Mouse (Mus musculus) hindbrain, postnatal 0 days (tissue): ENCODE measurements around the gene Unc13c. TPM values are rescaled to one million over a fixed set of nuclear protein-coding genes. Genes with fewer than 3 reads are reported as not detected.
A peak's percentile ranks its signal among the peaks of the same experiment; 100 is the strongest.

Experiments used
- ATAC-seq: fragments of 200-750 bp; cut with Nextera tagmentation; 2 replicates; pipeline ENCODE4 v1.8.0; 2017; ENCODE audit warnings: mild to moderate bottlenecking, moderate TSS enrichment, moderate library complexity
- DNase-seq: peaks from one replicate; pipeline ENCODE4 v3.0.0-alpha.2; 2015; ENCODE audit warnings: low spot score
- H3K27ac ChIP-seq: fragments of 300-500 bp; sonication (generic); 2 replicates; pipeline ENCODE4 v1.5.1; 2014; ENCODE audit warnings: mild to moderate bottlenecking
- H3K27me3 ChIP-seq: fragments of 300-500 bp; sonication (generic); 2 replicates; pipeline ENCODE4 v1.6.1; 2014; ENCODE audit warnings: low read length, mixed read lengths; ENCODE audit not compliant: insufficient read depth
- H3K36me3 ChIP-seq: fragments of 300-500 bp; sonication (generic); 2 replicates; pipeline ENCODE4 v1.6.1; 2014; ENCODE audit warnings: low read length, mixed read lengths; ENCODE audit not compliant: insufficient read depth
- H3K4me1 ChIP-seq: fragments of 300-500 bp; sonication (generic); 2 replicates; pipeline ENCODE4 v1.6.1; 2014; ENCODE audit warnings: antibody characterized with exemption, low read length, mixed read lengths; ENCODE audit not compliant: insufficient read depth
- H3K4me2 ChIP-seq: fragments of 300-500 bp; sonication (generic); 2 replicates; pipeline ENCODE4 v1.6.1; 2014; ENCODE audit warnings: low read depth, mild to moderate bottlenecking, low read length, moderate library complexity, mixed read lengths
- H3K4me3 ChIP-seq: fragments of 300-500 bp; sonication (generic); 2 replicates; pipeline ENCODE4 v1.5.1; 2014; ENCODE audit warnings: low read length
- H3K9ac ChIP-seq: fragments of 300-500 bp; sonication (generic); replicated peaks from 2 replicates; pipeline ENCODE4 v1.6.1; 2014; ENCODE audit warnings: mild to moderate bottlenecking, low read length, moderate library complexity, mixed read lengths
- H3K9me3 ChIP-seq: fragments of 300-500 bp; sonication (generic); 2 replicates; pipeline ENCODE4 v1.6.1; 2016; ENCODE audit warnings: low read length, mixed read lengths
- CTCF ChIP-seq: IDR thresholded peaks from 2 replicates; pipeline ENCODE4 v1.5.1; 2016; ENCODE audit warnings: antibody characterized with exemption, control low read depth, low read depth
- WGBS: fragments of 180-500 bp; shearing (Covaris S2); extraction: QIAGEN DNeasy Blood & Tissue Kit; methylation state at CpG from one replicate; pipeline ENCODE4 v1.1.7; 2014; 5-methylcytosine and 5-hydroxymethylcytosine counted together
- polyA plus RNA-seq: library from polyadenylated mRNA; unstranded; fragments of >200 nt; fragmentation: Nextera tagmentation; extraction: Ambion mirVana; gene quantifications from 2 replicates; pipeline ENCODE4 v1.2.1, GENCODE M21; 2015
- total RNA-seq: library from RNA; depleted of rRNA; stranded (reverse); fragments of >200 nt; gene quantifications from 2 replicates; pipeline ENCODE4 v1.2.3, GENCODE M21; 2014; rRNA removed

Gene Unc13c
- total and polyA plus RNA-seq, 2 experiments from 2014 or later: 7.1 to 16.3 TPM

- no peaks in the 10 kb centered on the region for H3K36me3 ChIP-seq
- no peak overlapping the region for H3K27ac ChIP-seq
- DNase-seq (peak; percentile 44), ATAC-seq (no peak)
- H3K4me3 ChIP-seq: no peak overlapping the region
- no peaks in the 10 kb centered on the region for H3K27me3 ChIP-seq
- no peaks in the 10 kb centered on the region for H3K9me3 ChIP-seq
- TF ChIP-seq CTCF: peak; percentile 73
- no peak overlapping the region for H3K9ac ChIP-seq
- WGBS: 61% methylated on average over 2 of the region's 2 CpGs
- H3K4me2 ChIP-seq: no peak overlapping the region
- H3K4me1 ChIP-seq: no peaks in the 10 kb centered on the region
Observed at GRCm38 (mm10) chr9:73557805-73558204, 411.0 kb downstream of the Unc13c start.

DNA sequence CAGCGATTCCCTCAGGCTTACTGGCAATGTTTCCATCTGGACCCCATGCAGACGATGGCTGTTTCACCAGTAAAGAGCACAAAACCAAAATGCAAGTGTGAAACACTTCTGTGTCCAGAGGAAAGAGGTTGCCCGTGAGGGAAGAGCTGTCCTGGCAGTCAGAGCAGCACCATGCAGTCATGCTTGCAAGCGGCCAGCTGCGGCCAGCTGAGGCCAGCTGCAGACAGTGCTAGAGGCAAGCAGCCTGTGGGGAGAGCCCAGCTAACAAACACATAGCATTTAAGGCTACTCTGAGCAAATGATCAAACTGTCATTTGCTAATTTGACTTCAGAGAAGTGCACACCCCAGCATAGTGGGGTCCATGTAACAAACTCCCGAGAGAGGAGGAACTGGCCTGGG is 413.4 kb downstream of the Unc13c start:
- Histone ChIP-seq H3K36me3 (no peaks in the 10 kb centered on the region), H3K4me1 (no peaks in the 10 kb centered on the region), H3K9me3 (no peaks in the 10 kb centered on the region), H3K4me2 (no peak overlapping the region), H3K9ac (no peak overlapping the region), H3K4me3 (no peak overlapping the region), H3K27ac (no peak overlapping the region), H3K27me3 (no peaks in the 10 kb centered on the region)
- no peak for TF ChIP-seq CTCF
- DNase-seq (no peak), ATAC-seq (no peak)
- WGBS: 76% methylated on average over 6 of the region's 6 CpGs

- Histone ChIP-seq H3K9ac (no peak overlapping the region), H3K4me2 (no peak overlapping the region), H3K36me3 (no peaks in the 10 kb centered on the region), H3K27me3 (no peaks in the 10 kb centered on the region), H3K27ac (no peak overlapping the region), H3K9me3 (no peaks in the 10 kb centered on the region), H3K4me1 (no peaks in the 10 kb centered on the region), H3K4me3 (no peak overlapping the region)
- ATAC-seq (no peak), DNase-seq (no peak)
- TF ChIP-seq CTCF: no peak
- 65% methylated on average over 3 of the region's 3 CpGs for WGBS
Observed at GRCm38 (mm10) chr9:73472568-73472967, 496.2 kb downstream of the Unc13c start.

- no peak overlapping the region for H3K9ac ChIP-seq
- no peak for DNase-seq
- no peak overlapping the region for H3K4me2 ChIP-seq
- no peak for ATAC-seq
- H3K27ac ChIP-seq: no peak overlapping the region
- no peak for TF ChIP-seq CTCF
- no peaks in the 10 kb centered on the region for H3K9me3 ChIP-seq
- H3K4me1 ChIP-seq: no peaks in the 10 kb centered on the region
- WGBS: 93% methylated on average over 2 of the region's 2 CpGs
- H3K36me3 ChIP-seq: no peaks in the 10 kb centered on the region
- no peak overlapping the region for H3K4me3 ChIP-seq
- H3K27me3 ChIP-seq: no peaks in the 10 kb centered on the region
Observed at GRCm38 (mm10) chr9:73462027-73462426, 506.7 kb downstream of the Unc13c start.

- ATAC-seq: no peak
- no peaks in the 10 kb centered on the region for H3K27me3 ChIP-seq
Observed at GRCm38 (mm10) chr9:73450009-73450408, 518.8 kb downstream of the Unc13c start.

GRCm38 (mm10) chr9:73449216-73449615 is 519.5 kb downstream of the Unc13c start:
- TF ChIP-seq CTCF: peak; percentile 26; the same call in 1 of the 2 replicates
- H3K27me3 ChIP-seq: no peaks in the 10 kb centered on the region
- no peak overlapping the region for H3K27ac ChIP-seq
- no peak overlapping the region for H3K4me2 ChIP-seq
- H3K9me3 ChIP-seq: no peaks in the 10 kb centered on the region
- ATAC-seq: no peak
- no peak overlapping the region for H3K9ac ChIP-seq
- no peak overlapping the region for H3K4me3 ChIP-seq
- H3K4me1 ChIP-seq: no peaks in the 10 kb centered on the region
- H3K36me3 ChIP-seq: no peaks in the 10 kb centered on the region
- DNase-seq: no peak

More at GRCm38 (mm10) chr9:73450009-73450408, 518.8 kb downstream of the Unc13c start:
- Histone ChIP-seq H3K4me3 (no peak overlapping the region), H3K4me1 (no peaks in the 10 kb centered on the region), H3K36me3 (no peaks in the 10 kb centered on the region), H3K4me2 (no peak overlapping the region), H3K9ac (no peak overlapping the region), H3K9me3 (no peaks in the 10 kb centered on the region), H3K27ac (no peak overlapping the region)
- TF ChIP-seq CTCF: no peak
- WGBS: 67% methylated on average over 6 of the region's 6 CpGs
- peak; percentile 25 for DNase-seq

DNA sequence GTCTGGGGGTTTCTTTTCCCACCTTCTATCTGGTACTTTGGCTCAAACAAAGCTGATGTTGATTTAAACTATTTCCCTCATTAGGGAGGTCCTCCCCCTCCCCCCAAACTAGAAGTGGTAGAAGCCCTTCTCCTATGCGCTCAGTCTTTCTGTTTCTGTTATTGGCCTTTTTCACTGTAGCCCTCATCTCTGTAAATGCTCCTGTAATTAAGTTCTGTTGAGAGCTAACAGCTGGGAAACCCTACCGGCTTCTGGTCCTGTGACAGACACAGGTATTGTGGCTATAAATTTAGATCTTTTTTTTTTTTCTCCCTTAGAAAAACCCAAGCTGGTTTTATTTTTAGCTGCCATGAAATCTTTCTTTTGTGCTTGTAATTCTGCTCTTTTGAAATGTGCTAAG is 536.8 kb downstream of the Unc13c start:
- Histone ChIP-seq H3K9ac (no peak overlapping the region), H3K36me3 (no peaks in the 10 kb centered on the region), H3K4me1 (no peaks in the 10 kb centered on the region), H3K27ac (no peak overlapping the region), H3K27me3 (no peaks in the 10 kb centered on the region), H3K4me2 (no peak overlapping the region), H3K9me3 (no peaks in the 10 kb centered on the region), H3K4me3 (no peak overlapping the region)
- ATAC-seq (no peak), DNase-seq (no peak)
- 80% methylated on average over 2 of the region's 2 CpGs for WGBS
- TF ChIP-seq CTCF: no peak

Other genes with a start within 250 kb of the Unc13c start
- gene Wdr72, start 141.4 kb upstream of the Unc13c start, total RNA-seq: 0.25 and 0.58 TPM in 2 replicates
- gene Wdr72, start 141.4 kb upstream of the Unc13c start, polyA plus RNA-seq: 1.1 and 1.2 TPM in 2 replicates